ENCODE assay signal across 33 mouse cellular contexts in genomic region chr16:38272483-38272882, GRCm38 (mm10). TPM values are rescaled to one million over a fixed set of nuclear protein-coding genes. Genes with fewer than 3 reads are reported as not detected.
DNase-seq lines count a peak whose midpoint lies in the region; ATAC-seq lines count a peak whose summit lies in the region.
"Had no signal": no experiment of that assay in that cellular context is flagged by ENCODE, and none has a peak within 500 bp of the region (broad histone marks: within the 10 kb centered on the region; RNA-seq: fewer than 3 reads in every experiment).

No protein-coding gene starts in this region.

- DNase-seq in hindbrain, embryonic 11.5 days (ENCODE audit: low spot score): no peak
- no peak for DNase-seq in forebrain, embryonic 10.5 days (ENCODE audit: extremely low spot score, low spot score)
- peak; percentile 74 for DNase-seq in forebrain, embryonic 14.5 days (ENCODE audit: low spot score)
- no peak for DNase-seq in gastrocnemius, postnatal 14 days
- DNase-seq in left cerebral cortex, postnatal 36 days (ENCODE audit: low spot score in 2 of 2): no peak
- DNase-seq: adrenal gland, postnatal 10 days; cerebellum, adult 18-20 months; cerebellum, postnatal 10 days; gastrocnemius, adult 2 months; kidney, adult 9 months; kidney, postnatal 10 days; layer of hippocampus, postnatal 36 days; lung, embryonic 14.5 days; lung, postnatal 14 days; retina, postnatal 1 day; right cerebral cortex, postnatal 14 days; thymus, postnatal 4 days had no signal

- H3K27ac ChIP-seq in hindbrain, embryonic 12.5 days: no peak overlapping the region
- H3K27ac ChIP-seq in hindbrain, embryonic 11.5 days (ENCODE audit: low read depth, low read length): no peak overlapping the region
- H3K27ac ChIP-seq in midbrain, embryonic 12.5 days (replicated peaks): no peak overlapping the region
- no peak overlapping the region for H3K27ac ChIP-seq in midbrain, embryonic 16.5 days (ENCODE audit: low read length)
- peak overlapping the region; percentile 63; the same call in 1 of the 2 replicates for H3K27ac ChIP-seq in forebrain, embryonic 10.5 days
- no peak overlapping the region for H3K27ac ChIP-seq in forebrain, embryonic 14.5 days (ENCODE audit: low read depth, low read length)
- H3K27ac ChIP-seq: gastrocnemius, adult 2 months; heart, embryonic 15.5 days; hindbrain, embryonic 15.5 days; liver, embryonic 15.5 days; neural tube, embryonic 13.5 days had no signal

- peaks cover 8% of the 10 kb centered on the region; the same call in 1 of the 2 replicates for H3K4me1 ChIP-seq in hindbrain, embryonic 12.5 days
- H3K4me1 ChIP-seq in hindbrain, embryonic 11.5 days (replicated peaks; ENCODE audit: control insufficient read depth, insufficient read depth, low read length): no peaks in the 10 kb centered on the region
- peaks cover 16% of the 10 kb centered on the region; the same call in 1 of the 2 replicates for H3K4me1 ChIP-seq in midbrain, embryonic 12.5 days
- no peaks in the 10 kb centered on the region for H3K4me1 ChIP-seq in midbrain, embryonic 16.5 days (ENCODE audit: control insufficient read depth, insufficient read depth, low read length)
- peaks cover 17% of the 10 kb centered on the region for H3K4me1 ChIP-seq in forebrain, embryonic 10.5 days
- H3K4me1 ChIP-seq in forebrain, embryonic 14.5 days (ENCODE audit: control insufficient read depth, insufficient read depth, low read length): peaks cover 11% of the 10 kb centered on the region
- H3K4me1 ChIP-seq: heart, embryonic 15.5 days; hindbrain, embryonic 15.5 days; liver, embryonic 15.5 days had no signal

- no peaks in the 10 kb centered on the region for H3K36me3 ChIP-seq in hindbrain, embryonic 12.5 days
- no peaks in the 10 kb centered on the region for H3K36me3 ChIP-seq in hindbrain, embryonic 11.5 days (ENCODE audit: control insufficient read depth, insufficient read depth, low read length)
- H3K36me3 ChIP-seq in midbrain, embryonic 12.5 days: no peaks in the 10 kb centered on the region
- H3K36me3 ChIP-seq in midbrain, embryonic 16.5 days (ENCODE audit: control insufficient read depth, insufficient read depth, low read length): no peaks in the 10 kb centered on the region
- no peaks in the 10 kb centered on the region for H3K36me3 ChIP-seq in forebrain, embryonic 10.5 days (replicated peaks)
- no peaks in the 10 kb centered on the region for H3K36me3 ChIP-seq in forebrain, embryonic 14.5 days (ENCODE audit: control insufficient read depth, insufficient read depth, low read length)
- H3K36me3 ChIP-seq: heart, embryonic 15.5 days; hindbrain, embryonic 15.5 days; liver, embryonic 15.5 days; neural tube, embryonic 13.5 days had no signal

- H3K4me3 ChIP-seq in hindbrain, embryonic 12.5 days: no peak overlapping the region
- H3K4me3 ChIP-seq in hindbrain, embryonic 11.5 days (ENCODE audit: low read depth, low read length): no peak overlapping the region
- no peak overlapping the region for H3K4me3 ChIP-seq in midbrain, embryonic 12.5 days
- no peak overlapping the region for H3K4me3 ChIP-seq in midbrain, embryonic 16.5 days (ENCODE audit: low read depth, low read length)
- H3K4me3 ChIP-seq in forebrain, embryonic 10.5 days: no peak overlapping the region
- no peak overlapping the region for H3K4me3 ChIP-seq in forebrain, embryonic 14.5 days (ENCODE audit: low read depth, low read length)
- H3K4me3 ChIP-seq: gastrocnemius, adult 2 months; heart, embryonic 15.5 days; hindbrain, embryonic 15.5 days; liver, embryonic 15.5 days; myocyte; neural tube, embryonic 13.5 days had no signal

- H3K27me3 ChIP-seq in hindbrain, embryonic 12.5 days: no peaks in the 10 kb centered on the region
- no peaks in the 10 kb centered on the region for H3K27me3 ChIP-seq in hindbrain, embryonic 11.5 days (ENCODE audit: control insufficient read depth, insufficient read depth, low read length)
- H3K27me3 ChIP-seq in midbrain, embryonic 12.5 days: no peaks in the 10 kb centered on the region
- no peaks in the 10 kb centered on the region for H3K27me3 ChIP-seq in midbrain, embryonic 16.5 days (ENCODE audit: control insufficient read depth, insufficient read depth, low read depth, low read length)
- H3K27me3 ChIP-seq in forebrain, embryonic 10.5 days (ENCODE audit: poor library complexity, severe bottlenecking): no peaks in the 10 kb centered on the region
- H3K27me3 ChIP-seq in forebrain, embryonic 14.5 days (replicated peaks; ENCODE audit: control insufficient read depth, insufficient read depth, low read length): no peaks in the 10 kb centered on the region
- H3K27me3 ChIP-seq: heart, embryonic 15.5 days; hindbrain, embryonic 15.5 days; liver, embryonic 15.5 days; neural tube, embryonic 13.5 days; Patski had no signal

- intact Hi-C loops in gastrocnemius, postnatal 14 days (cut with DNase I; ENCODE audit: low total_unique reads): no loop called here
- intact Hi-C loops in left cerebral cortex, postnatal 36 days (cut with DNase I): no loop called here

- no peaks in the 10 kb centered on the region for H3K9me3 ChIP-seq in hindbrain, embryonic 12.5 days (replicated peaks)
- no peaks in the 10 kb centered on the region for H3K9me3 ChIP-seq in hindbrain, embryonic 11.5 days (ENCODE audit: control insufficient read depth, low read length)
- 0 out of 2 replicates have a peak, but pooled peaks cover 4% of the 10 kb centered on the region for H3K9me3 ChIP-seq in midbrain, embryonic 12.5 days
- H3K9me3 ChIP-seq in midbrain, embryonic 16.5 days (replicated peaks; ENCODE audit: control insufficient read depth, low read length, poor library complexity, severe bottlenecking): no peaks in the 10 kb centered on the region
- H3K9me3 ChIP-seq in forebrain, embryonic 10.5 days: no peaks in the 10 kb centered on the region
- no peaks in the 10 kb centered on the region for H3K9me3 ChIP-seq in forebrain, embryonic 14.5 days (replicated peaks; ENCODE audit: control insufficient read depth, low read length)
- H3K9me3 ChIP-seq: heart, embryonic 15.5 days; hindbrain, embryonic 15.5 days; liver, embryonic 15.5 days; neural tube, embryonic 13.5 days had no signal

- 49% methylated on average over 5 of the region's 5 CpGs for WGBS in hindbrain, embryonic 12.5 days
- 64% methylated on average over 5 of the region's 5 CpGs for WGBS in hindbrain, embryonic 11.5 days
- WGBS in midbrain, embryonic 12.5 days: 37% methylated on average over 5 of the region's 5 CpGs
- WGBS in midbrain, embryonic 16.5 days: 24% methylated on average over 5 of the region's 5 CpGs
- 75% methylated on average over 5 of the region's 5 CpGs for WGBS in forebrain, embryonic 10.5 days
- WGBS in forebrain, embryonic 14.5 days: 11% methylated on average over 5 of the region's 5 CpGs

- peak; percentile 52; the same call in 1 of the 2 replicates for ATAC-seq in hindbrain, embryonic 12.5 days (ENCODE audit: low FRiP score)
- ATAC-seq in hindbrain, embryonic 11.5 days (ENCODE audit: low FRiP score): no peak
- peak; percentile 54; the same call in 1 of the 2 replicates for ATAC-seq in midbrain, embryonic 12.5 days (ENCODE audit: low FRiP score, low read depth)
- ATAC-seq in midbrain, embryonic 16.5 days: no peak
- ATAC-seq in forebrain, embryonic 14.5 days: peak; percentile 71
- ATAC-seq: inflammation-experienced regulatory T-cells, adult 6 months; Patski had no signal

- no peak overlapping the region for H3K4me2 ChIP-seq in hindbrain, embryonic 12.5 days (replicated peaks)
- no peak overlapping the region for H3K4me2 ChIP-seq in hindbrain, embryonic 11.5 days (replicated peaks; ENCODE audit: low read depth, low read length)
- no peak overlapping the region for H3K4me2 ChIP-seq in midbrain, embryonic 12.5 days (replicated peaks)
- H3K4me2 ChIP-seq in midbrain, embryonic 16.5 days (ENCODE audit: low read length): no peak overlapping the region
- no peak overlapping the region for H3K4me2 ChIP-seq in forebrain, embryonic 14.5 days (ENCODE audit: low read length)
- H3K4me2 ChIP-seq: heart, embryonic 15.5 days; hindbrain, embryonic 15.5 days; liver, embryonic 15.5 days; lung, embryonic 14.5 days; neural tube, embryonic 13.5 days had no signal

- no peak overlapping the region for H3K9ac ChIP-seq in hindbrain, embryonic 12.5 days
- H3K9ac ChIP-seq in hindbrain, embryonic 11.5 days (ENCODE audit: low read depth, low read length): no peak overlapping the region
- H3K9ac ChIP-seq in midbrain, embryonic 12.5 days (replicated peaks): no peak overlapping the region
- no peak overlapping the region for H3K9ac ChIP-seq in midbrain, embryonic 16.5 days (ENCODE audit: low read depth, low read length)
- no peak overlapping the region for H3K9ac ChIP-seq in forebrain, embryonic 14.5 days (ENCODE audit: low read length)
- H3K9ac ChIP-seq: heart, embryonic 15.5 days; hindbrain, embryonic 15.5 days; liver, embryonic 15.5 days; lung, embryonic 14.5 days; neural tube, embryonic 13.5 days had no signal

RNA-seq across cellular contexts. Expression of gene Nr1i2, which starts 22.1 kb away (rescaled TPM):
- not detected in 2 replicates for polyA plus RNA-seq in hindbrain, embryonic 12.5 days (2016; fragmentation: Nextera tagmentation; extraction: Ambion mirVana)
- 0.06 TPM in 1 of 2 replicates, not detected in the other for polyA plus RNA-seq in hindbrain, embryonic 11.5 days (2014; fragmentation: Nextera tagmentation; extraction: Ambion mirVana)
- not detected in 2 replicates for polyA plus RNA-seq in midbrain, embryonic 12.5 days (2016; fragmentation: Nextera tagmentation; extraction: Ambion mirVana)
- not detected in 2 replicates for polyA plus RNA-seq in midbrain, embryonic 16.5 days (2015; fragmentation: Nextera tagmentation; extraction: Ambion mirVana)
- polyA plus RNA-seq in forebrain, embryonic 10.5 days (2016; fragmentation: Nextera tagmentation; extraction: Ambion mirVana): not detected in 2 replicates
- polyA plus RNA-seq in forebrain, embryonic 14.5 days (2014; fragmentation: Nextera tagmentation; extraction: Ambion mirVana): not detected in 2 replicates
- total RNA-seq in gastrocnemius, postnatal 14 days (2021): not detected
- total RNA-seq in left cerebral cortex, postnatal 36 days (2021): not detected
- total RNA-seq: gastrocnemius, adult 2 months; heart, postnatal 25 days; layer of hippocampus, postnatal 36 days; MEL had no signal
- polyA plus RNA-seq: cortical plate, adult 2 months; embryonic facial prominence, embryonic 11.5 days; heart, embryonic 15.5 days; hindbrain, embryonic 15.5 days; inflammation-experienced regulatory T-cells, adult 6 months; limb, embryonic 11.5 days; lung, embryonic 14.5 days; myocyte; thymus, postnatal 0 days had no signal

Comparison
In these comparisons a context has a peak if more than half of its experiments do, and no peak if none do; other contexts are left out.
1. ATAC-seq: peak in hindbrain, embryonic 12.5 days (single experiment), midbrain, embryonic 12.5 days (single experiment) and forebrain, embryonic 14.5 days (single experiment); none in hindbrain, embryonic 11.5 days (single experiment) and midbrain, embryonic 16.5 days (single experiment).